Mouse (Mus musculus) forebrain, embryonic 10.5 days (tissue): ENCODE results near the gene Hsf2. TPM values are rescaled to one million over a fixed set of nuclear protein-coding genes. Genes with fewer than 3 reads are reported as not detected.
A peak's percentile ranks its signal among the peaks of the same experiment; 100 is the strongest.
"Not testable (repeated sequence)": the region's sequence is repeated elsewhere in the genome, so short reads cannot be mapped to it uniquely, and the experiment has no call there.

Experiments
- DNase-seq: peaks from one replicate; pipeline ENCODE4 v3.0.0-alpha.2; 2017; ENCODE audit warnings: low spot score; ENCODE audit errors: extremely low spot score
- H3K27ac ChIP-seq: fragments of 300-500 bp; sonication (generic); 2 replicates; pipeline ENCODE4 v1.5.1; 2016; ENCODE audit warnings: mild to moderate bottlenecking
- H3K27me3 ChIP-seq: fragments of 300-500 bp; sonication (generic); 2 replicates; pipeline ENCODE4 v1.6.1; 2016; ENCODE audit warnings: mild to moderate bottlenecking; ENCODE audit not compliant: poor library complexity, severe bottlenecking
- H3K36me3 ChIP-seq: fragments of 300-500 bp; sonication (generic); replicated peaks from 2 replicates; pipeline ENCODE4 v1.6.1; 2016; ENCODE audit warnings: mild to moderate bottlenecking, moderate library complexity
- H3K4me1 ChIP-seq: fragments of 300-500 bp; sonication (generic); 2 replicates; pipeline ENCODE4 v1.6.1; 2016
- H3K4me3 ChIP-seq: fragments of 300-500 bp; sonication (generic); 2 replicates; pipeline ENCODE4 v1.5.1; 2016; ENCODE audit warnings: mild to moderate bottlenecking, moderate library complexity
- H3K9me3 ChIP-seq: fragments of 300-500 bp; sonication (generic); 2 replicates; pipeline ENCODE4 v1.6.1; 2016; ENCODE audit warnings: mild to moderate bottlenecking, moderate library complexity
- WGBS: fragments of 180-500 bp; shearing (Covaris S2); methylation state at CpG from one replicate; pipeline ENCODE4 v1.1.7; 2016; 5-methylcytosine and 5-hydroxymethylcytosine counted together
- polyA plus RNA-seq: library from polyadenylated mRNA; unstranded; fragments of >200 nt; fragmentation: Nextera tagmentation; extraction: Ambion mirVana; gene quantifications from 2 replicates; pipeline ENCODE4 v1.2.1, GENCODE M21; 2016

The Hsf2 gene
- 51.8 and 53.2 TPM in 2 replicates for polyA plus RNA-seq

DNA sequence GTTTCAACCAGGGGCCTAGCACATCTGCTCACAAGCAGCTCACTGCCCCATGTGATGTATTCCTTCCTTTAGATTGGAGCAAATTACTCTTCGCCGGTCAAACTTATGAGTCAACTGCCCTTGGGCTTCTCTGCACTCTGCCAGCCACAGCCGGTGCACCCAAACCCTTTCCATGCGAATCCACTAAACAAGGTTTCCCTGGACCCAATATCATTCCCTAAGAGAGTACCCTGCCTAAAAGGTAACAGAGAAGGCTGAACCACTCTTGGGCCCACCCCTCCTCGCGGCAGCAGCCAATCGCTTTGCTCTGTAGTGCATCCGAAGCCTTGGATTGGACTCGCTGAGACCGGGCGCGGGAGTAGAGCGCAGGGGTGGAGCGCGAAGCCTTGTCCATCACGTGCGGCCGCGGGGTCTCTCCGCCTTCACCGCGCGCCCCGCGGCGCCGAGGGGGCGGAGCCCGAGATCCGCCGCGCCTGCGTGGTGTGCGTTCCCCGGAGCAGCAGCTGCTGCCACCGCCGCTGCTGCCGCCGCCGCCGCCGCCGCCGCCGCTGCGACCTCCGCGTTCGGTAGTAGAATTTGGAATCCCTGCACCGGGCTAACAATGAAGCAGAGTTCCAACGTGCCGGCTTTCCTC, at the start of gene Hsf2:
TSS of gene Hsf2 (plus strand) at position 478 of the 634 bp plus-strand sequence.
- Histone ChIP-seq H3K4me1 (peaks cover 39% of the 10 kb centered on the region), H3K9me3 (no peaks in the 10 kb centered on the region), H3K36me3 (peaks cover 7% of the 10 kb centered on the region), H3K27ac (peak within 1 kb of the TSS; percentile 99), H3K27me3 (no peaks in the 10 kb centered on the region), H3K4me3 (peak within 1 kb of the TSS; percentile 89)
- 1% methylated on average over 52 of the region's 52 CpGs for WGBS
- DNase-seq = peak; percentile 94

DNA sequence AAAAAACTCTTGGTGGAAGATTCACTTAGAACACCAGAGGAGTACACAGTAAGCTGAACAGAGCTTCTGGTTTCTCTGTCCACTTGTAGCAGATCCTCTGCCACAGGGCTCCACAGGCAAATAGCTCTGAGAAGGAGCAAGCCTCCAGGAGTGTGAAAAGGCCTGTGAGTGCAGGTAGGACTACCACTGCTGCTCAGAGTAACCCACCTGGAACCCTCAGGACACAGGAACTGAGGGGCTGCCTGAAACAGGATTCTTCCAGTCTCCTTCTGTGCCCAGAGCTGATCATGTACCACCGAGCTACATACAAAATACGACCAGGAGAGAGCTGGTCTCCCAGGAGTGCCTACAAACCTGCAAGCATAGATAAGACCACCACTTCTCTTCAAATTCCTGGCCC, 48.3 kb upstream of the Hsf2 start:
- no peaks in the 10 kb centered on the region for H3K27me3 ChIP-seq
- H3K27ac ChIP-seq = no peak overlapping the region
- peak; percentile 15 for DNase-seq
- H3K4me3 ChIP-seq = no peak overlapping the region
- no peaks in the 10 kb centered on the region for H3K36me3 ChIP-seq
- H3K9me3 ChIP-seq = no peaks in the 10 kb centered on the region; the same call in 1 of the 2 replicates
- H3K4me1 ChIP-seq = no peaks in the 10 kb centered on the region
- 86% methylated on average over 2 of the region's 2 CpGs for WGBS

DNA sequence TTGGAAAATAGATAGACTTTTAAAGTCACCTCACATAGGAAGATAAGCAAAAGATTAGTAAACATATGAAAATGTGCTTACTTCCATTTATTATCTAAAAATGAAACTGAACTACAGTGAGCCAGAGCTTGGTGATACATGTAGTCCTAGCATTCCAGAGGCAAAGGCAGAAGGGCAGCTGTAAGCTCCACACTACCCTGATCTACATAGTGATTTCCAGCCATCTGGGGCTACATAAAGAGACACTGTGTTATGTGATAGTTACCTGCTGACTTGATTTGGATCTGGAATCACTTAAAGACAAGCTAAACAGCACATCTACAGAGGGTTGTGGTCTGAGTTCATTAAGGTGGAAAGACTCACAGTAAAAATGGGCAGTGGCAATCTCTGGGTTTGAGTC, 45.1 kb upstream of the Hsf2 start:
- DNase-seq = no peak
- Histone ChIP-seq H3K27me3 (no peaks in the 10 kb centered on the region), H3K4me1 (no peaks in the 10 kb centered on the region), H3K36me3 (no peaks in the 10 kb centered on the region), H3K9me3 (peaks cover 6% of the 10 kb centered on the region; the same call in 1 of the 2 replicates), H3K4me3 (no peak overlapping the region), H3K27ac (no peak overlapping the region)

DNA sequence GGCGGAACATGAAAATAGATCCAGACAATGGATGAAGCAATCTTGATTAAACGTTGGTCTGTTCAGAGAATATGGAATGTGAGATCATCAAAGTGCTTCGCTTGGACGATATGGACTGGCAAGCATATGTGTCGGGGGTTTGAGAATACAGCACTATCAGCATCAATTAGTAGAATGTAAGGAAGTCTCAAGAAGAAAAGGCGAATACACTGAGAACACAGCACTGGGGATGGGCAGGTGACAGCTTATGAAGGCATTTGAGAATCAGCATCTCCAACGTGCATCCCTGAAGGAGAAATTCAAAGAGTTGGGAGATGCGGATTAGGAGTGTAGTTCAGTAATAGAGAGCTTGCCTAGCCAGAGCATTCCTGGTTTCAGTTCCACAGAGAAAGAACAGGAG, 41.8 kb upstream of the Hsf2 start:
- no peaks in the 10 kb centered on the region for H3K4me1 ChIP-seq
- H3K27ac ChIP-seq = no peak overlapping the region
- H3K36me3 ChIP-seq = no peaks in the 10 kb centered on the region
- no peaks in the 10 kb centered on the region for H3K27me3 ChIP-seq
- H3K4me3 ChIP-seq = no peak overlapping the region
- WGBS = 72% methylated on average over 8 of the region's 8 CpGs
- peaks cover 6% of the 10 kb centered on the region; the same call in 1 of the 2 replicates for H3K9me3 ChIP-seq
- no peak for DNase-seq

DNA sequence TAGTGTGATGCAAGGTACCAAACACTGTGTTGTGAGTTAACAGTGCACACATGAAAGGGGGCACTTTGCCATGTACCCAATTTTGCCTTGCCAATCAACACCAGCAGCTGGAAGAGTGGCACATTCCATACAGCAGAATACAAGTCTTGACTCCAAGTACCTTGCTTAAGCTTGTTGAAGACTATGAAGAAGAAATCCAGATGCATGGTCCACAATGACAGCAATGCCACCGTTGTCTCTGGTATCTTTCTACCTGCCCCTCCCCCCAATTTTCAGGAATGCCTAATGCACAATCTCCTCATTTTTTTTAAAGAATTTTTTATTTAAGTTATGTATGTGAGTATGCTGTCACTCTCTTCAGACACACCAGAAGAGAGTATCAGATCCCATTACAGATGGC, 40.5 kb upstream of the Hsf2 start:
- peaks cover 6% of the 10 kb centered on the region; the same call in 1 of the 2 replicates for H3K9me3 ChIP-seq
- no peak overlapping the region for H3K4me3 ChIP-seq
- WGBS = 88% methylated on average over 1 of the region's 1 CpGs
- H3K27me3 ChIP-seq = no peaks in the 10 kb centered on the region
- no peaks in the 10 kb centered on the region for H3K36me3 ChIP-seq
- H3K27ac ChIP-seq = no peak overlapping the region
- no peaks in the 10 kb centered on the region for H3K4me1 ChIP-seq
- no peak for DNase-seq

DNA sequence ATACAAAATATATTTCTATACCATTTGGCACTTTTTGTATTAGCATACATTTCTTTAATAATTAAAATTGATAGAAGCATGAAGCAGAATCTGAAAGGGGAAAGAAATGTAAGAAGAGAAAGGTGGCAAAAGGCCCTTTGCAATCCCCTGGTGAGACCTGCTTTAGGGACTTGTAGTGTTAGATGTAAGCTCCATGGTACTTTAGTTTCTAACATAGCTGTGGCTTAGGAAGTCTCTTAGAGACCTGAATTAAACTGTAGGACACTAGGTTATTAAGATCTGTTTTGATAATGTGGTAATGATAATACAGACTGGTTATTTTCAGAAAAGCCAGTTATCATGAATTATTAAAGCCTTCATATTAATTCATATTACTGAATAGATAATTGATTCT, 38.5 kb upstream of the Hsf2 start:
- no peaks in the 10 kb centered on the region for H3K36me3 ChIP-seq
- no peak overlapping the region for H3K4me3 ChIP-seq
- H3K4me1 ChIP-seq = no peaks in the 10 kb centered on the region
- no peak overlapping the region for H3K27ac ChIP-seq
- no peaks in the 10 kb centered on the region for H3K27me3 ChIP-seq
- peaks cover 6% of the 10 kb centered on the region; the same call in 1 of the 2 replicates for H3K9me3 ChIP-seq
- DNase-seq = no peak

DNA sequence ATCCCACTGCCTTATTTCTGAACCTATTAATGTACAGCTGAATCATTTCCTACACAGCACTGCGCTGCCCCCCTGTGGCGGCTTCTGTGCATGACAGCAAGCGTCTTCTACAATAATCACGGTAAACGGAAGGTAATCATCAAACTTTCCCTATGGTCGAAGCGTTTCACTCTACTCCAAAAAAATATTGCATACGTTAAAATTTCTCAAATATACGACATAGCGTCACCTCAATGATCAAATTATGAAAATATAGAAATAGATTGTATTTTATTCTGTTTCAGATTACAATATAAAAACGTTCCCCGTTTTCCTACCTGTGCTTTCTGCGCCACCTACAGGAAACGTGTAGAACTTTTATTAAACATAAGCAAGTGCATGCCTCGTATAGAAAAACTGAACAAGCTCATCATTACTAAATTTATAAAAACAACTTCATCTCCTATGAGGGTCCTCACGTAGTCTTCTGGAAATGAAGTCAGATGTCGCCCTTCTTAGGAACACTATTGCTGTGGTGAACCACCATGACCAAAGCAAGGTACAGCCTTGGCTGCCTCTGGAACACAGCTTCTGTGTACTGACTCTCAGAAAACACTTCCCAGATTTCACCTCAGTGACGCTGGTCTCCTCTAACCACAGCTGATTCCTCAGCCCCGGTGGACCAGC, 38.0 kb upstream of the Hsf2 start:
- H3K36me3 ChIP-seq = no peaks in the 10 kb centered on the region
- DNase-seq = peak; percentile 71
- no peak overlapping the region for H3K27ac ChIP-seq
- peaks cover 6% of the 10 kb centered on the region; the same call in 1 of the 2 replicates for H3K9me3 ChIP-seq
- no peaks in the 10 kb centered on the region for H3K27me3 ChIP-seq
- no peaks in the 10 kb centered on the region for H3K4me1 ChIP-seq
- peak overlapping the region; percentile 39 for H3K4me3 ChIP-seq
- 4% methylated on average over 19 of the region's 19 CpGs for WGBS

DNA sequence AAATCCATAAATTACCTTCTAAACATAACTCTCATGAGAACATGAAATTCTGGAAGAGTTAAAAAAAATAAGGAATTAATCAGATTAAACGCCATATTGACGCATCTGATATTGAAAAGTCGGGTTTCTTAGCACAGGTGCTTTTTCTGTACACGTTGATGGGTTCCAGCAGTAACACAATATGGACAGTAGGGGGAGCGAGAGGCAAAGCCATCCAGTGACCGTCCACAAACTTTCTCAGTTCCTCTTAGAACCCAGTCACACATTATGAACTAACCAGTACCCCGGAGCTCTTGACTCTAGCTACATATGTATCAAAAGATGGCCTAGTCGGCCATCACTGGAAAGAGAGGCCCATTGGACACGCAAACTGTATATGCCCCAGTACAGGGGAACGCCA, 22.9 kb upstream of the Hsf2 start:
- H3K4me1 ChIP-seq, DNase-seq, H3K4me3 ChIP-seq, H3K27ac ChIP-seq, H3K36me3 ChIP-seq, H3K9me3 ChIP-seq, H3K27me3 ChIP-seq: not testable (repeated sequence)
- WGBS = 36% methylated on average over 10 of the region's 10 CpGs

DNA sequence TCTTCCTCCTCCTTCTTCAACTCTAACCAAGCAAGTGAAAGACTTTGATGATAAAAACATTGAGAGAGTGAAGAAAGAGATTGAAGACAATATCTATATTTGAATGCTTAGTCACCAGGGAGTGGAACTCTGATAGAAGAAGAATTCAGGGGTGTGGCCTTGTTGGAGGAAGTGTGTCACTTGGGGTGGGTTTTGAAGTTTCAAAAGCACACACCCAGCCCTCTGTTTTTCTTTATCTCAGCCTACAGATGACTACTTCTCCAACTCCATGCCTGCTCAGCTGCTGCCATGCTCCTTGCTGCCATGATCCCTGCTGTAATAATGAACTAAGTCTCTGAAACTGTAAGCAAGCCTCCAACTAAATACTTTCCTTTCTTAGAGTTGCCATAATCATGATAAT, 20.4 kb upstream of the Hsf2 start:
- no peaks in the 10 kb centered on the region for H3K36me3 ChIP-seq
- no peaks in the 10 kb centered on the region for H3K27me3 ChIP-seq
- H3K4me1 ChIP-seq = no peaks in the 10 kb centered on the region
- DNase-seq = no peak
- H3K9me3 ChIP-seq = no peaks in the 10 kb centered on the region
- H3K4me3 ChIP-seq = no peak overlapping the region
- no peak overlapping the region for H3K27ac ChIP-seq

DNA sequence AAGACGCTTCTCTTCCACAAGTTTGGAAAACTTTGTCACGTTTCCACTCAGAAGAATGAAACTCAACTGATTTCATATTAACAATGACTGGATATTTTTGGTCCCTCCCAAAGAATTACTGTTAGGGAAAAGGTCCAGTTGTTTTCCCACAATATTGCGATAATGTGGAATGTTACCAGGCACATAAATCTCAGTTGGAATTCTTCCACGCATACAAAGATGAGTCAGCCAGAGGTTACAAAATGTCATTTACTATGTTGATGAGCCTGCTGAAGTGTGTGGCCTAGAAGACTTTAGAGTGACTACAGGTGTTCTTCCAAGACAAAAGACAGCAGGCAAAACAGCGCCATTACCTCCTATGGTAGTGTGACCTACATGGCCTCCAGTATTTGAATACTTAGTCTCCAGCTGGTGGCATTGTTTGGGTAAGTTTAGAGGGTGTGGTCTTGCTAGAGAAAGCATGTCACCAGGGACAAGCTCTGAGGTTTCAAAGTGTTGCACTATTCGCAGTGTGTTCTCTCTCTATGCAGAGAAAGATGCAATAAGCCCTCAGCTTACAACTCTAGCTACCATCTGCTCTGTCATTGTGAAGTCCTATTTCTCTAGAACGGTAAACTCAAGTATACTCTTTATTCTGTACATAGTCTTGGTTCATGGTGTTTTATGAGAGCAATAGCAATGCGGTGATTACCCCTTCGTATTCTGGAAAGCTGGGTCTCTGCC, 8.9 kb upstream of the Hsf2 start:
- no peak overlapping the region for H3K27ac ChIP-seq
- 82% methylated on average over 9 of the region's 9 CpGs for WGBS
- no peak for DNase-seq
- no peaks in the 10 kb centered on the region for H3K27me3 ChIP-seq
- H3K36me3 ChIP-seq = no peaks in the 10 kb centered on the region
- no peak overlapping the region for H3K4me3 ChIP-seq
- H3K9me3 ChIP-seq = no peaks in the 10 kb centered on the region
- H3K4me1 ChIP-seq = peaks cover 7% of the 10 kb centered on the region

DNA sequence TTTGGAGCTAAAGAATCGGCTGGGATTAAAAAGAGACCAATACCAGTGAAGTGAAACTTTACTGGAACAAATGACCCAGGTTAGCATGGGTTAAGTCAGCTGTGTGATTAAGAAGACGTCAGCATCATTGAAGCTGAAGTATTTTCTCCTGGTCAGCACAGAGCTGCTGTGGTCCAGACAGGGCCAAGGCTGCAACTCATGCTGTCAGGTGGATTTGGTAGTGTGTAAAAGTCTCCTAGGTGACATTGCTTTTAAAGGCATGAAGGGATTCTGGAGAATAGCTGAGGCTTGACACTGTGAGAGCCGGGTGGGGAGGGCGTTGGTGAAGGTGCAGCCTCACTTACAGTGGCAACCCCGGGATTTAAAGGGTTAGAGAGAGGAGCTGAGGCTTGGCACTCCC, 4.5 kb upstream of the Hsf2 start:
- no peaks in the 10 kb centered on the region for H3K9me3 ChIP-seq
- no peak overlapping the region for H3K27ac ChIP-seq
- peaks cover 12% of the 10 kb centered on the region for H3K4me1 ChIP-seq
- no peak for DNase-seq
- H3K4me3 ChIP-seq = no peak overlapping the region
- no peaks in the 10 kb centered on the region for H3K36me3 ChIP-seq
- WGBS = 18% methylated on average over 5 of the region's 5 CpGs
- no peaks in the 10 kb centered on the region for H3K27me3 ChIP-seq

DNA sequence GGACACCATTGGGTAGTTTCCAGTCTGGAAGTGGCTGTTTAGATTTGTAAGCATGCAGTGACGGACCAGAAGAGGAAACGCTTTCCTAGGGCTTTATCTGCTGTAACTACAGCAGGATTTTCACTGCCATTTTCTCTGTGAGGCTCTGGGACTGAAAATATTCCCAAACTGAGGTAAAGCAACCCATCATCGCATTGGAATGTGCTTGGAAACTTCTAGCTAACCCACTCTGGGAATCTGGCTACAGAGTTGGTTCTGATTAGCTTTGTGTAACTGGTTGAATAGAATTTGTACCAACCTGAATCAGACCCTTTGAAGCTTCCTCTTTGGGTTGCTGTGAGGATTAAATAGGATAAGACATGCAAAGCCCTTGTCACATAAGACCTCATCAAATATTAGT, 1.4 kb upstream of the Hsf2 start:
- Histone ChIP-seq H3K27ac (no peak overlapping the region), H3K27me3 (no peaks in the 10 kb centered on the region), H3K4me3 (no peak overlapping the region), H3K4me1 (peaks cover 35% of the 10 kb centered on the region), H3K9me3 (no peaks in the 10 kb centered on the region), H3K36me3 (no peaks in the 10 kb centered on the region; the same call in 1 of the 2 replicates)
- no peak for DNase-seq
- WGBS = 81% methylated on average over 3 of the region's 3 CpGs

DNA sequence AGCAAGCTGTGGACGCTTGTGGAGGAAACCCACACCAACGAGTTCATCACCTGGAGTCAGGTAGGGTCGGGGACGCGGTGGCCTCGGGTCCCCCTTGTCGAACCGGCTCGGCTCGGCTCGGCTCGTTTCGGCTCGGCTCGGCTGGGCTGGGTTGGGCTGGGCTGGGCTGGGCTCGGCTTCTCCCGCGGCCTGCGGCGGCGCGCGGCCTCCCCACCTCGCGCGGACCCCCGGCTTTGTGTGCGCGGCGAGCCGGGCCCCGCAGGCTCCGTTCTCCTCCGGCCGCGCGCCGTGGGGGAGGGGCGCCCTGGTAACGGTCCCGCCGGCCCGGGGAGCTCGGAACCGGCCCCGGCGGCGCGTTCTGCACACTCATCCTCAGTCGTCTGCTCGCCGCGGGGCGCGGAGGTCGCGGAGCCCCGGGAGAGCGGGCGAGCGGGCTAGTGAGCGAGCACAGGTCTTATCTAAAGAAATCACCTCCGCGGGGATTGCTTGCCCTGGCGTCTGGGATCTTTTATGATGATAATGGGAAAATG, 422 bp downstream of the Hsf2 start:
- WGBS = under 1% methylated on average over 65 of the region's 65 CpGs
- no peaks in the 10 kb centered on the region for H3K9me3 ChIP-seq
- H3K4me1 ChIP-seq = peaks cover 36% of the 10 kb centered on the region
- no peak for DNase-seq
- H3K27ac ChIP-seq = peak overlapping the region; percentile 99
- no peaks in the 10 kb centered on the region for H3K27me3 ChIP-seq
- H3K36me3 ChIP-seq = peaks cover 12% of the 10 kb centered on the region
- peak overlapping the region; percentile 89 for H3K4me3 ChIP-seq
